Mouse (Mus musculus) bone marrow macrophage, adult 2 months (primary cell): ENCODE results near the gene Bckdhb. TPM values are rescaled to one million over a fixed set of nuclear protein-coding genes. Genes with fewer than 3 reads are reported as not detected.

Source experiments
- H3K27ac ChIP-seq: 2 replicates; pipeline ENCODE4 v1.5.1; 2012; ENCODE audit warnings: low read depth, low read length; ENCODE audit not compliant: insufficient read depth
- H3K4me1 ChIP-seq: 2 replicates; pipeline ENCODE4 v1.6.1; 2012; ENCODE audit warnings: low read length; ENCODE audit not compliant: control insufficient read depth, insufficient read depth
- H3K4me3 ChIP-seq: 2 replicates; pipeline ENCODE4 v1.5.1; 2012; ENCODE audit warnings: mild to moderate bottlenecking, low read length, moderate library complexity; ENCODE audit not compliant: insufficient read depth
- CTCF ChIP-seq: IDR thresholded peaks from 2 replicates; pipeline ENCODE4 v1.5.1; 2012; ENCODE audit warnings: low read depth, mild to moderate bottlenecking, low read length, moderate library complexity
- POLR2A ChIP-seq: IDR thresholded peaks from 2 replicates; pipeline ENCODE4 v1.6.1; 2012; ENCODE audit warnings: mild to moderate bottlenecking, low read depth, low read length, borderline replicate concordance
- polyA plus RNA-seq: library from polyadenylated mRNA; stranded (reverse); fragments of >200 nt; gene quantifications from 2 replicates; pipeline ENCODE4 v1.2.4, GENCODE M21; 2012; ENCODE audit not compliant: missing spikeins, insufficient read depth, insufficient read length

The Bckdhb gene
- polyA plus RNA-seq, 1 experiment: 9.8 TPM

DNA sequence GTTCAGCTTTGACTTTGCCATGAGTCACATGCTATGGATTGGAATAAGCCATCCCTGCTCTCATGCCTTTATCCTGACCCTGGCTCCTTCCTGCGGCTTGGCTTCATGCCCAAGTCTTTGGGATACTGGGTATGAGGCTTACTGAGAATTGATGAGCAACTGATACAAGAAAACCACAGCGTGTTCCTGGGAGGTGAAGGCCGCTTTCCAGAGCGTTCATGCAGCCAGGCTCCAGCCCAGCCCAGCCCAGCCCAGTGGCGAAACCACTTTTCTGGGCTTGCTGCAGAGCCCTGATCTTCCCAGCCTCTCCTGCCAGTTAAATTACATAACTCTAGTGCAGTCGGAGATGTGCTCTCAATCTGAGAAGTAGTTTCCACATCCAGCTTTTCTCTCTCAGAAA lies 169.2 kb downstream of the Bckdhb start:
- TF ChIP-seq CTCF: no peak
- no peak for TF ChIP-seq POLR2A
- H3K27ac ChIP-seq: no peak overlapping the region
- H3K4me3 ChIP-seq: no peak overlapping the region
- H3K4me1 ChIP-seq: no peaks in the 10 kb centered on the region

DNA sequence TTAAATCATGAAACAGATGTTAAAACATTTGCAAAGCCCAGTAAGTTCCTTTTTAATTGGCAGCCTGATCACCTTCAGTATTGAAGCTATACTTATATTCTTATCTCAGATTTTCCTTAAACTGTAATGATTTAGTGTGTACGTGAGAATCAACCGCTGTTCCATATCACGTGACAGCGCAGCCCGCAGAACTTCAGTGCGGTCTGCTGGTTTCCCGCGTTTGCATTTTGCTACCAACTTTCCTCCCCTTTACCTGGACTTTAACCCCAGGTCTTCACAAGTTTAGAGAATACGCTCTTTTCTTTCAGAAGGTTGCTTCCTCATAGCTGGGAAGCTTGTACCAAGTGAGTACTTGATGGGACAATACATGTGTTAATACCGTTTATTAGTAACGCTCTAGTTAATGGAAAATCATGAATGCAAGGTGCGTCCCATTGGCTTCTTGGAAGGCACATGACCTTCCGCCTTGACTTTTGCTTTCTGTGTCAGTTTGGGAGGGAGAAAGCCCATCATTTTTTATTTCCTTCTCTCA lies 171.6 kb downstream of the Bckdhb start:
- no peaks in the 10 kb centered on the region for H3K4me1 ChIP-seq
- no peak overlapping the region for H3K4me3 ChIP-seq
- no peak overlapping the region for H3K27ac ChIP-seq
- TF ChIP-seq POLR2A (no peak), CTCF (no peak)

DNA sequence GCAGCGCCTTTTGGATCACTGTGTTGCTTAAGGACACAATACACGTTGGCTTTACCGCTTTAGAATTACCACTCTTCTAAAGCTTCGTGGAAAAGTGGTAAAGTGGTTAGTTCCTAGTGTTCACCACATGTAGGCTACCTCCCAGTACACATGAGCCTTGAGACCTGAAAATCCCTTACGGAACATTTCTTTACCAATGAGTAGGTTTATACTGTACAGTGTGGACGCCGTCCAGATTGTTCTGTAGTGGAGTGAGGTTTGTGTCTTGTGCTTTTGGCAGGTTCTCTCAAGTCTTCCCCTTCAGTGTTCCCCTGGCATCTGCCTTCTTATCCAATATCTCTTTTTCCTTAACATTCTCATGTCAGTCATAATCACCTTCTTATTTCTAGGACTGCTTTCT lies 178.4 kb downstream of the Bckdhb start:
- TF ChIP-seq CTCF: no peak
- no peak for TF ChIP-seq POLR2A
- Histone ChIP-seq H3K4me3 (no peak overlapping the region), H3K4me1 (no peaks in the 10 kb centered on the region), H3K27ac (no peak overlapping the region)

DNA sequence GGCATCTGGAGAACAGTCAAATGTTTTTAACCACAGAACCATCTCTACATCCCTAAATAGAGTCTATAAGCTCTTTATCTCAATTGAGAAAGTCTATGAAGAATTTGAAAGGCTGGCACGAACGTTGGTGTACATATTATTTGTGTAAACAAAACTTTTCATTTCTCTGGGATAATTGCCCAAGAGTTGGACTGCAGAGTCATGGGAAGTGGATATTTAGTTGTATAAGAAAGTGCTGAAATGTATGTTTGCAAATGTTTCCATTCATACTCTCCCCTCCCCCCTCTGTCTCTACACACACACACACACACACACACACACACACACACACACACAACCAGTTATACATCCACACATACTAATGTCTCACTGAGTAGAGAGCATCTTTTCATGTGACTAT lies 181.5 kb downstream of the Bckdhb start:
- no peak overlapping the region for H3K4me3 ChIP-seq
- no peak overlapping the region for H3K27ac ChIP-seq
- H3K4me1 ChIP-seq: peaks cover 4% of the 10 kb centered on the region
- TF ChIP-seq CTCF (no peak), POLR2A (no peak)

DNA sequence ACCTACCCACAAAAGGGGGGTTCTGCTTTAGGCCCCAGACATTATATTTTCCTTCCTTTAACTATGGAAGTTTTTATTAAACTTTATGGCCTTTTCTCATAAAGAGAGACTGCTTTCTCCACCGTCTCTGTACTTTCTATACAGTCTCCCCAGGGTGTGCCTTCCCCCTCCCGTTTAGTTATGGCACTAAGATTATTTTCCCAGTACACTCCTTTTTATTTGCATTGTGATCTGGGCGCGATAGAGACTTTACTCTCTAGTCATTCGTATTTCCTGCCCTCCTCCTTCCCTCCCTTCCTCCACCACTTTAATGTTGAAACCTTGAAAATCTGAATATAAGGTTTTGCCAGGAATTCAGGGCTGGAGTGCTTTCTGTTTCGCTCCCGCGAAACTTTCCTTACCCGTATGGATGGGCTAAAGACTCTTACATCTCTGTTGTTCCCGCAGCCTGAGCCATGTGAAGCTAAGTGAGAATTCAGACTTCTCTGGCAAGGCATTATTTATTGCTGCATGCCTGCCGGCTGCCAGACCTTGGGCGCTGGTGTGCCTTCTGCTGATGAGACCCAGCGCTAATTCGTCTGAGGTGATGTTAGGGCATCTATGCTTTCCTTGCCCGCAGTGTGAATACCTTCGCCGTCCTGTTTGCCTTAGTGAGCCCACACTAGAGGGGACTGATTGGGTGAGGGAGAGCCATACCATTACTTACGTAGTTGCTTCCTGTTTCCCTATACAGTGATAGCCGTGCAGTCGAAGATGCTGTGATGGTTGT lies 182.3 kb downstream of the Bckdhb start:
- H3K4me3 ChIP-seq: no peak overlapping the region
- H3K4me1 ChIP-seq: peaks cover 4% of the 10 kb centered on the region
- no peak for TF ChIP-seq POLR2A
- TF ChIP-seq CTCF: no peak
- H3K27ac ChIP-seq: no peak overlapping the region

DNA sequence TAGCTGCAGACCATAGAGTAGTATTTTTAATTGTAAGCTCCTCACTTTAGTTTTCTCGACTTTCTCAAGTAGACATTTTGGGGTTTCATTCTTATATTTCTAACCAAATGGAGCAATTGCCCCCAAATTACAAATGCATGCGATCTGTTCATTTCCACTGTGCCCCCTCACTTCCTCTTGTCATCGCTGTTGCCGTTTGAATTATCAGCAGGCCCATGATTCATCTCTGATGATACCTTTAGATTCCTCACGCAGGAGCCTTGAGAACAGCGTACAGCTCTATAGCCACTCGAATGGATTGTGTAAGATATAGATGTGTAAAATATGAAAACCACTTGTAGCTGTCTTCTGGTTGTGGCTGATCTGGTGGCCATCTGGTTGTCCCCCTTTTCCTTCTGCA lies 183.6 kb downstream of the Bckdhb start:
- no peak overlapping the region for H3K4me3 ChIP-seq
- H3K27ac ChIP-seq: no peak overlapping the region
- H3K4me1 ChIP-seq: peaks cover 4% of the 10 kb centered on the region
- TF ChIP-seq POLR2A (no peak), CTCF (no peak)

DNA sequence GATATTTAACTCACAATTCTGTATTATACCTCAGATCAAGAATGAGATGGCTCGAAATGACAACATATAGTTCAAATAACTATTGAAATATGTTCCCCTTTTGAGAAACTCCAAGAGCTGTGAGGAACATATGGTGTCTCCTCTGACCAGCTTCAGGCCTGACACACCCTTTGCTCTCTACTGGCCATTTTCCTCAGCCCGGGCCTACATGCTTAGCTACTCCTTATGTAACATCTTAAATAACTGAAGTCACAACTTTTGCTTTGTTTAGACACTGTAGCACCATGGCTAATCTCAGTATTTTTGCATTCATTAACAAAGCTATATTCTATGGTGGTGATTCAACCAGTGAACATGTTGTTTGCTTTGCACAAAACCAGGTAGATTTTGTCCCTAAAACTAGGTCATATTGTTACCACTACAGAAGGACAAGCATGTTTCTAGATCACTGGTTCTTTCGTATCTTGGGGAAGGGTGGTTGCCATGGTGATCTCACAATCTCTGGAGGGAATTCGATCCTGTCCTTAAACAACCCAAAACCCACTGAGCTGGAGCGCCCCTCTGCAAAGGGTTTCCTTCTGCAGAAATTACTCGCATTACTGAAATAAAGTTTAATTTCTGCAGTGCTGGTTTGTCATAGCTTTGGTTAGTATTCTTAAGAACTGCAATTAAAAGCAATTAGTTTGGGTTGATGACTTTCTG lies 185.0 kb downstream of the Bckdhb start:
- H3K4me1 ChIP-seq: peaks cover 4% of the 10 kb centered on the region
- H3K27ac ChIP-seq: no peak overlapping the region
- TF ChIP-seq CTCF: no peak
- TF ChIP-seq POLR2A: no peak
- no peak overlapping the region for H3K4me3 ChIP-seq

DNA sequence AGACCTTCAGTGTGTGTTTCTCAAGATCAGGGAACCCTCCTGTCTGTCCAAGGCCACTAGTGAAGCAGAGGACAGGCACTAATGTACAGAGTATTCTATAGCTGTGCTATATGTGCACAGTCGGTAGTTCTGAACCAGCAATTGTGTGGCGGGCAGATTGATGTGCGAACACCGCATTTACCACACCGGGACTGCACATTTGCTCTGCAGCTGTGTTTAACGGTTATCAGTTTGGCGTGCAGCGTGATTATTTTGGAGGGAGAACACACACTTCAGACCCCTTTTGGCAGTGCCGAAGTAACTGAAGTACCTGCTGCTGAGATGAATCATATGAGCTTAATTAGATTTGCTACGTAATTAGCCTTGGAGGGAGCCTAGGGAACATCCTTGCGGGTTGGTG lies 185.7 kb downstream of the Bckdhb start:
- Histone ChIP-seq H3K4me1 (peaks cover 4% of the 10 kb centered on the region), H3K4me3 (no peak overlapping the region), H3K27ac (no peak overlapping the region)
- TF ChIP-seq POLR2A (no peak), CTCF (no peak)

DNA sequence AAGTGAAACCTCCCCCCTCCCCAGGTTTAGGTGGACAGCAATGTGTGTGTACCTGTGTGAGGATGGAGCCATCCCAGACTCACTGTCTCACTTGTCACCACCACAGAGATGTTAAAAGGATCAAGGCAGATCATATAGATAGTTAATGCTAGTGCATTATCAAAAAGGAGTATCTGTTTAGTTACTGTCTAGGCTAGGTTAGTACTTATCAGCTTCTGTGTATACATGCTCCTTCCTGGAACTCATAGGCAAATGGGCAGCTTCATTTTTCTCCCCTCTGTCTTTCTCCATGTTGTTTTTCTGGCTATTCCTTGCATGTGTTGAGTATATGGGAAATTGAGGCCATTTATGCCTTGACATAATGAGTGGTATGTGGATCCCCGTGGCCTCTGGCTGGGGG lies 187.4 kb downstream of the Bckdhb start:
- no peak overlapping the region for H3K27ac ChIP-seq
- no peak for TF ChIP-seq CTCF
- TF ChIP-seq POLR2A: no peak
- no peak overlapping the region for H3K4me3 ChIP-seq
- H3K4me1 ChIP-seq: peaks cover 4% of the 10 kb centered on the region
